30 mouse cellular contexts compared by ENCODE assay signal in the genomic region with DNA sequence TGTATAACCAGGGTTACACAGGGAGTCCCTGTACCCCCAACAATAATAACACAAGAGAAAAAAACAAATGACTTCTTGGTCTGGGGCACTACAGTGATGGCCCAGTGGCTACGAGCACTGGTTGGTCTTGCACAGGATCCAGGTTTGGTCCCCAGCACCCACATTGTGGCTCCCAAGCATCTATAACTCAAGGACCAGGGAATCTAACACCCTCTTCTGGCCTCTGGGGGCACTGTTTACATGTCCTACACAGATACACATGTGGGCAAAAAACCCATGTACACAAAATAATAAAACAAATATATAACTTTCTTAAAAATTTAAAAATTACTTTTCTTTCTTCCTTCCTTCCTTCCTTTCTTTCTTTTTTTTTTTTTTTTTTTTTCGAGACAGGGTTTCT. TPM values are rescaled to one million over a fixed set of nuclear protein-coding genes. Genes with fewer than 3 reads are reported as not detected.
DNase-seq lines count a peak whose midpoint lies in the region; ATAC-seq and TF ChIP-seq lines count a peak whose summit lies in the region.
"Had no signal": no experiment of that assay in that cellular context is flagged by ENCODE, and none has a peak within 500 bp of the region (broad histone marks: within the 10 kb centered on the region; RNA-seq: fewer than 3 reads in every experiment).

No protein-coding gene starts in this region.

- peaks cover 26% of the 10 kb centered on the region for H3K36me3 ChIP-seq in intestine, postnatal 0 days (ENCODE audit: control insufficient read depth, insufficient read depth)
- H3K36me3 ChIP-seq in intestine, embryonic 16.5 days (ENCODE audit: control insufficient read depth, insufficient read depth, low read length), result peaks cover 15% of the 10 kb centered on the region; the same call in 1 of the 2 replicates
- H3K36me3 ChIP-seq in lung, postnatal 0 days (ENCODE audit: insufficient read depth, low read length), result no peaks in the 10 kb centered on the region
- no peaks in the 10 kb centered on the region for H3K36me3 ChIP-seq in MEL (ENCODE audit: control insufficient read depth in 1 of 2, insufficient read depth in 2 of 2, low read length in 2 of 2)
- H3K36me3 ChIP-seq: G1E had no signal

- WGBS in intestine, postnatal 0 days, result 96% methylated on average over 1 of the region's 2 CpGs
- 96% methylated on average over 2 of the region's 2 CpGs for WGBS in intestine, embryonic 16.5 days
- 96% methylated on average over 1 of the region's 2 CpGs for WGBS in lung, postnatal 0 days

- no peak overlapping the region for H3K4me2 ChIP-seq in intestine, postnatal 0 days (replicated peaks; ENCODE audit: low read depth)
- H3K4me2 ChIP-seq in intestine, embryonic 16.5 days (ENCODE audit: low read depth, low read length), result no peak overlapping the region
- no peak overlapping the region for H3K4me2 ChIP-seq in lung, postnatal 0 days (replicated peaks; ENCODE audit: low read depth, low read length)
- H3K4me2 ChIP-seq: embryonic facial prominence, embryonic 13.5 days; forebrain, embryonic 12.5 days; heart, embryonic 13.5 days; hindbrain, embryonic 13.5 days; limb, embryonic 12.5 days; liver, embryonic 13.5 days; midbrain, embryonic 15.5 days; stomach, embryonic 15.5 days had no signal

- H3K27me3 ChIP-seq in intestine, postnatal 0 days (replicated peaks; ENCODE audit: control insufficient read depth, insufficient read depth, low read length), result no peaks in the 10 kb centered on the region
- H3K27me3 ChIP-seq in intestine, embryonic 16.5 days (replicated peaks; ENCODE audit: control insufficient read depth, insufficient read depth, low read length), result no peaks in the 10 kb centered on the region
- no peaks in the 10 kb centered on the region for H3K27me3 ChIP-seq in lung, postnatal 0 days (replicated peaks; ENCODE audit: insufficient read depth, low read length)
- H3K27me3 ChIP-seq in MEL (ENCODE audit: control insufficient read depth in 1 of 2, insufficient read depth in 2 of 2, low read length in 2 of 2), result peaks cover 0 to 2% of the 10 kb centered on the region in 2 experiments; a peak in 2 of 4 replicates
- H3K27me3 ChIP-seq: embryonic facial prominence, embryonic 13.5 days; forebrain, embryonic 12.5 days; heart, embryonic 13.5 days; hindbrain, embryonic 13.5 days; limb, embryonic 12.5 days; liver, embryonic 13.5 days; midbrain, embryonic 15.5 days; stomach, embryonic 15.5 days had no signal

- H3K9ac ChIP-seq in intestine, postnatal 0 days (ENCODE audit: low read depth, low read length), result no peak overlapping the region
- no peak overlapping the region for H3K9ac ChIP-seq in intestine, embryonic 16.5 days (ENCODE audit: low read depth, low read length)
- no peak overlapping the region for H3K9ac ChIP-seq in lung, postnatal 0 days (replicated peaks; ENCODE audit: low read depth)
- no peak overlapping the region for H3K9ac ChIP-seq in MEL (ENCODE audit: control insufficient read depth, low read depth, low read length, poor library complexity, severe bottlenecking)
- H3K9ac ChIP-seq: embryonic facial prominence, embryonic 13.5 days; forebrain, embryonic 12.5 days; heart, embryonic 13.5 days; hindbrain, embryonic 13.5 days; limb, embryonic 12.5 days; liver, embryonic 13.5 days; midbrain, embryonic 15.5 days; stomach, embryonic 15.5 days had no signal

- no peak for TF ChIP-seq EP300 in lung, postnatal 0 days (IDR thresholded peaks at IDR 0.05)
- no peak for TF ChIP-seq EP300 in MEL (IDR thresholded peaks at IDR 0.05; ENCODE audit: low read depth in 1 of 2, low read length in 2 of 2)

- H3K4me1 ChIP-seq in intestine, postnatal 0 days (replicated peaks; ENCODE audit: control insufficient read depth, insufficient read depth, low read length), result no peaks in the 10 kb centered on the region
- no peaks in the 10 kb centered on the region for H3K4me1 ChIP-seq in intestine, embryonic 16.5 days (ENCODE audit: control insufficient read depth, insufficient read depth, low read length)
- no peaks in the 10 kb centered on the region for H3K4me1 ChIP-seq in lung, postnatal 0 days (ENCODE audit: insufficient read depth, low read depth, low read length)
- H3K4me1 ChIP-seq in MEL (ENCODE audit: control insufficient read depth in 1 of 2, insufficient read depth in 2 of 2, low read length in 2 of 2), result peaks cover 0 to 1% of the 10 kb centered on the region in 2 experiments; a peak in 1 of 4 replicates
- H3K4me1 ChIP-seq: embryonic facial prominence, embryonic 13.5 days; forebrain, embryonic 12.5 days; heart, embryonic 13.5 days; hindbrain, embryonic 13.5 days; limb, embryonic 12.5 days; midbrain, embryonic 15.5 days; stomach, embryonic 15.5 days had no signal

- TF ChIP-seq POLR2A in MEL (IDR thresholded peaks at IDR 0.05; ENCODE audit: control insufficient read depth in 1 of 2, insufficient read depth in 1 of 2, low read depth in 1 of 2, low read length in 2 of 2, poor library complexity in 1 of 2), result no peak

- DNase-seq in lung, postnatal 0 days (ENCODE audit: low spot score), result no peak
- DNase-seq in lung, adult 18-20 months, result no peak
- peak; percentile 39 for DNase-seq in MEL (ENCODE audit: low read depth, low spot score)
- DNase-seq in adrenal gland, adult 8-10 months, result no peak
- no peak for DNase-seq in cerebellum, adult 18-20 months
- DNase-seq: adrenal gland, postnatal 14 days; cerebellum, adult 8-10 months; cerebellum, postnatal 36 days; embryo, embryonic 11 days; heart, postnatal 14 days; kidney, adult 18-20 months; liver, embryonic 13.5 days; right cerebral cortex, adult 18-20 months; right cerebral cortex, postnatal 4 days; thymus, adult 2 months; thymus, postnatal 4 days had no signal

- H3K9me3 ChIP-seq in intestine, postnatal 0 days (ENCODE audit: control insufficient read depth), result no peaks in the 10 kb centered on the region
- no peaks in the 10 kb centered on the region for H3K9me3 ChIP-seq in intestine, embryonic 16.5 days (ENCODE audit: control insufficient read depth, low read length)
- no peaks in the 10 kb centered on the region for H3K9me3 ChIP-seq in lung, postnatal 0 days (ENCODE audit: low read length)
- no peaks in the 10 kb centered on the region for H3K9me3 ChIP-seq in MEL (replicated peaks; ENCODE audit: insufficient read depth, low read length)
- H3K9me3 ChIP-seq: embryonic facial prominence, embryonic 13.5 days; forebrain, embryonic 12.5 days; G1E; heart, embryonic 13.5 days; hindbrain, embryonic 13.5 days; limb, embryonic 12.5 days; liver, embryonic 13.5 days; midbrain, embryonic 15.5 days; stomach, embryonic 15.5 days had no signal

- ATAC-seq in intestine, postnatal 0 days, result no peak
- ATAC-seq in intestine, embryonic 16.5 days, result no peak
- ATAC-seq in lung, postnatal 0 days, result no peak
- ATAC-seq: midbrain, embryonic 15.5 days had no signal

- no peak for TF ChIP-seq RAD21 in MEL (IDR thresholded peaks at IDR 0.05; ENCODE audit: low read depth, low read length)

- no peak overlapping the region for H3K27ac ChIP-seq in intestine, postnatal 0 days (ENCODE audit: low read depth, low read length)
- H3K27ac ChIP-seq in intestine, embryonic 16.5 days (ENCODE audit: low read length), result no peak overlapping the region
- H3K27ac ChIP-seq in lung, postnatal 0 days (ENCODE audit: low read length), result no peak overlapping the region
- no peak overlapping the region for H3K27ac ChIP-seq in MEL (ENCODE audit: control insufficient read depth, low read depth, low read length)
- H3K27ac ChIP-seq: embryonic facial prominence, embryonic 13.5 days; forebrain, embryonic 12.5 days; heart, embryonic 13.5 days; hindbrain, embryonic 13.5 days; limb, embryonic 12.5 days; liver, embryonic 13.5 days; macrophage; midbrain, embryonic 15.5 days; stomach, embryonic 15.5 days had no signal

- no peaks in the 10 kb centered on the region for H3K79me2 ChIP-seq in MEL (ENCODE audit: control insufficient read depth, insufficient read depth, low read length, poor library complexity)

- no peak overlapping the region for H3K4me3 ChIP-seq in intestine, postnatal 0 days (ENCODE audit: low read depth, low read length)
- H3K4me3 ChIP-seq in intestine, embryonic 16.5 days (ENCODE audit: low read length), result no peak overlapping the region
- H3K4me3 ChIP-seq in lung, postnatal 0 days (ENCODE audit: low read depth, low read length), result no peak overlapping the region
- no peak overlapping the region for H3K4me3 ChIP-seq in MEL (ENCODE audit: control insufficient read depth in 1 of 2, insufficient read depth in 1 of 2, low read depth in 2 of 2, low read length in 2 of 2)
- H3K4me3 ChIP-seq: embryonic facial prominence, embryonic 13.5 days; erythroblast, embryonic 14.5 days; forebrain, embryonic 12.5 days; heart, embryonic 13.5 days; hindbrain, embryonic 13.5 days; limb, embryonic 12.5 days; liver, embryonic 13.5 days; midbrain, embryonic 15.5 days; stomach, embryonic 15.5 days had no signal

- peak; percentile 32 for TF ChIP-seq CTCF in intestine, postnatal 0 days (IDR thresholded peaks at IDR 0.05; ENCODE audit: low read depth)
- TF ChIP-seq CTCF in lung, postnatal 0 days (IDR thresholded peaks at IDR 0.05), result peak; percentile 24
- TF ChIP-seq CTCF in MEL (IDR thresholded peaks at IDR 0.05 in 2 of 3, conservative IDR thresholded peaks at IDR 0.05 in 1 of 3; ENCODE audit: control insufficient read depth in 1 of 3, insufficient read depth in 1 of 3, low read depth in 2 of 3, low read length in 3 of 3, poor library complexity in 1 of 3, severe bottlenecking in 1 of 3), result peak; percentile 13 to 44 (median 14); a peak in 3 of 6 replicates

TF ChIP-seq in MEL, 35 proteins besides CTCF, POLR2A, EP300 and RAD21 (continues in another document):
- TF ChIP-seq MYC (IDR thresholded peaks at IDR 0.05; ENCODE audit: low read depth, low read length) (no peak), MXI1 (IDR thresholded peaks at IDR 0.05; ENCODE audit: low read depth, low read length) (no peak), CHD1 (IDR thresholded peaks at IDR 0.05; ENCODE audit: low read depth, low read length) (no peak)

RNA-seq across cellular contexts. Expression of a gene that starts 45.0 kb away (rescaled TPM):
- 0.20 and 0.48 TPM in 2 replicates for polyA plus RNA-seq in intestine, postnatal 0 days (2015; fragmentation: Nextera tagmentation; extraction: Ambion mirVana)
- polyA plus RNA-seq in intestine, embryonic 16.5 days (2015; fragmentation: Nextera tagmentation; extraction: Ambion mirVana), result 0.39 and 0.56 TPM in 2 replicates
- polyA plus RNA-seq in lung, postnatal 0 days (2015; fragmentation: Nextera tagmentation; extraction: Ambion mirVana), result 0.21 and 0.63 TPM in 2 replicates
- total RNA-seq in MEL (2012; rRNA removed), result 0.15 and 0.16 TPM in 2 replicates
- polyA plus RNA-seq in MEL (2012; ENCODE audit: insufficient read depth in 1 of 2, insufficient read length in 2 of 2, low read depth in 1 of 2, low replicate concordance in 2 of 2, missing spikeins in 1 of 2), result 1 to 10 TPM in 1 of 2 experiments, not detected in 1; 1.3 TPM
- 1 to 10 TPM in 3 of 4 experiments, under 1 TPM in 1; 0.70 to 1.9 (median 1.5) TPM for total RNA-seq in adrenal gland, adult 8-10 months (2022)
- total RNA-seq: gastrocnemius, adult 8-10 months; granulocyte monocyte progenitor cell, adult 5-6 weeks had no signal
- polyA plus RNA-seq: G1E, macrophage had no signal

RNA-seq across cellular contexts. Expression of a gene that starts 53.9 kb away (rescaled TPM):
- polyA plus RNA-seq in intestine, postnatal 0 days (2015; fragmentation: Nextera tagmentation; extraction: Ambion mirVana), result 14.3 and 16.0 TPM in 2 replicates
- polyA plus RNA-seq in intestine, embryonic 16.5 days (2015; fragmentation: Nextera tagmentation; extraction: Ambion mirVana), result 18.1 and 20.9 TPM in 2 replicates
- 13.7 and 16.3 TPM in 2 replicates for polyA plus RNA-seq in lung, postnatal 0 days (2015; fragmentation: Nextera tagmentation; extraction: Ambion mirVana)
- total RNA-seq in MEL (2012; rRNA removed), result 8.2 and 12.0 TPM in 2 replicates
- 10 to 100 TPM in 1 of 2 experiments, not detected in 1; 24.5 TPM for polyA plus RNA-seq in MEL (2012; ENCODE audit: insufficient read depth in 1 of 2, insufficient read length in 2 of 2, low read depth in 1 of 2, low replicate concordance in 2 of 2, missing spikeins in 1 of 2)
- 10 to 100 TPM; 13.9 to 20.1 (median 17.6) TPM for total RNA-seq in adrenal gland, adult 8-10 months (2022)
- polyA plus RNA-seq: G1E had no signal
